Mouse (Mus musculus): ENCODE results near the gene Lsm8. TPM values are rescaled to one million over a fixed set of nuclear protein-coding genes. Genes with fewer than 3 reads are reported as not detected.

The Lsm8 gene
- total RNA-seq, 2 experiments from 2014 or later = 39.0 to 39.5 TPM

GRCm38 (mm10) chr6:18866018-18866417, 17.6 kb downstream of the Lsm8 start, which contains the start of gene Ankrd7:
Ankrd7 (plus strand) TSS chr6:18866318.
- Histone ChIP-seq H3K4me3 (peak within 1 kb of the TSS; percentile 28), H3K27ac (peak within 1 kb of the TSS; percentile 79)
- DNase-seq (ENCODE audit: low spot score in 2 of 2) = peak in 1 of 2 experiments; percentile 7
- no peak for TF ChIP-seq CTCF (conservative IDR thresholded peaks at IDR 0.05)

- Histone ChIP-seq H3K27ac (no peak overlapping the region), H3K4me3 (no peak overlapping the region)
- no peak for TF ChIP-seq CTCF (conservative IDR thresholded peaks at IDR 0.05)
- DNase-seq (ENCODE audit: low spot score in 2 of 2) = no peak
These were observed 40.7 kb downstream of the Lsm8 start for GRCm38 (mm10) chr6:18889030-18889429.

DNA sequence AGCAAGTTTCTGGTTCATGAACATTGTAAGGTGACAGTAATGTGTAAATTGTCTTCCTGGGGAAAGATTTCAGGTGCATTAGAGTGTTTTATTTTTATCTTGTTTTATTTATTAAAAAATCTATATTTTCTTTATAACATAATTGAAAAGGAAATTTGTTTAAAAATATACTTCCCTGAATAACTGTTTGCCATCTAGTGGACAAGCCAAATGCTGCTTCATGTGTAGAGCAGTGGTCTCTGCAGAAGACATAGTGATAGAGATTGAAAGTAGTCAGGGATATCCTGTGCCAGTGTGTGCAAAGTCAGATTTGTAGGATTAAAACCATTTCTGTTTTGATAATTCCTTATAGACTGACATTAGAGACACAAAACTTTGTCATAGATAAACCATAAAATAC, 45.8 kb downstream of the Lsm8 start:
- TF ChIP-seq CTCF (conservative IDR thresholded peaks at IDR 0.05) = peak; percentile 63
- Histone ChIP-seq H3K27ac (no peak overlapping the region), H3K4me3 (no peak overlapping the region)
- DNase-seq (ENCODE audit: low spot score in 2 of 2) = no peak

Other genes with a start within 250 kb of the Lsm8 start
- gene Ankrd7, start 17.7 kb downstream of the Lsm8 start, total RNA-seq (2021) = not detected

Measured in layer of hippocampus, adult 2 months (tissue).